Mouse (Mus musculus) B cell, adult 67 days (primary cell): ENCODE results near the gene Fbxl7. TPM values are rescaled to one million over a fixed set of nuclear protein-coding genes. Genes with fewer than 3 reads are reported as not detected.

Experiments used
- total RNA-seq, 2 experiments: library from RNA; stranded (reverse); gene quantifications; 4 replicates each; pipeline ENCODE4 v1.2.4; 2023

Fbxl7 gene
- total RNA-seq, result not detected

GRCm38 (mm10) chr15:26895251-26895711, at the start of gene Fbxl7:
Gene Fbxl7 (minus strand): TSS chr15:26895580.

